Mouse (Mus musculus) midbrain, embryonic 10.5 days (tissue): Measurements from ENCODE around the gene Slc35g3. TPM values are rescaled to one million over a fixed set of nuclear protein-coding genes. Genes with fewer than 3 reads are reported as not detected.
"Not testable (repeated sequence)": the region's sequence is repeated elsewhere in the genome, so short reads cannot be mapped to it uniquely, and the experiment has no call there.

ENCODE experiments used
- DNase-seq: peaks from one replicate; pipeline ENCODE4 v3.0.0-alpha.2; 2017; ENCODE audit warnings: low spot score
- H3K27ac ChIP-seq: fragments of 300-500 bp; sonication (generic); replicated peaks from 2 replicates; pipeline ENCODE4 v1.5.1; 2016; ENCODE audit warnings: mild to moderate bottlenecking
- H3K27me3 ChIP-seq: fragments of 300-500 bp; sonication (generic); 2 replicates; pipeline ENCODE4 v1.6.1; 2016; ENCODE audit warnings: low read depth, mild to moderate bottlenecking; ENCODE audit not compliant: poor library complexity, severe bottlenecking
- H3K36me3 ChIP-seq: fragments of 300-500 bp; sonication (generic); 2 replicates; pipeline ENCODE4 v1.6.1; 2016; ENCODE audit warnings: mild to moderate bottlenecking, moderate library complexity
- H3K4me1 ChIP-seq: fragments of 300-500 bp; sonication (generic); 2 replicates; pipeline ENCODE4 v1.6.1; 2016
- H3K4me3 ChIP-seq: fragments of 300-500 bp; sonication (generic); 2 replicates; pipeline ENCODE4 v1.5.1; 2016; ENCODE audit warnings: mild to moderate bottlenecking, moderate library complexity
- H3K9me3 ChIP-seq: fragments of 300-500 bp; sonication (generic); replicated peaks from 2 replicates; pipeline ENCODE4 v1.6.1; 2016; ENCODE audit warnings: mild to moderate bottlenecking
- WGBS: fragments of 180-500 bp; shearing (Covaris S2); methylation state at CpG from one replicate; pipeline ENCODE4 v1.1.7; 2016; 5-methylcytosine and 5-hydroxymethylcytosine counted together
- polyA plus RNA-seq: library from polyadenylated mRNA; unstranded; fragments of >200 nt; fragmentation: Nextera tagmentation; extraction: Ambion mirVana; gene quantifications from 2 replicates; pipeline ENCODE4 v1.2.1, GENCODE M21; 2016

Slc35g3 gene
- polyA plus RNA-seq, 1 experiment from 2014 or later = not detected

GRCm38 (mm10) chr11:69760160-69760900 lies 1.4 kb downstream of the Slc35g3 start:
- Histone ChIP-seq H3K27me3 (no peaks in the 10 kb centered on the region), H3K9me3 (no peaks in the 10 kb centered on the region), H3K4me1 (peaks cover 54% of the 10 kb centered on the region), H3K36me3 (no peaks in the 10 kb centered on the region; the same call in 1 of the 2 replicates), H3K4me3 (peak overlapping the region; percentile 74), H3K27ac (peak overlapping the region; percentile 97)
- no peak for DNase-seq
- 81% methylated on average over 14 of the region's 14 CpGs for WGBS

- no peaks in the 10 kb centered on the region for H3K27me3 ChIP-seq
- peaks cover 61% of the 10 kb centered on the region for H3K4me1 ChIP-seq
- H3K9me3 ChIP-seq = no peaks in the 10 kb centered on the region
- peak; percentile 94 for DNase-seq
- peak overlapping the region; percentile 74 for H3K4me3 ChIP-seq
- peak overlapping the region; percentile 97 for H3K27ac ChIP-seq
- under 1% methylated on average over 37 of the region's 37 CpGs for WGBS
- H3K36me3 ChIP-seq = no peaks in the 10 kb centered on the region; the same call in 1 of the 2 replicates
Observed at GRCm38 (mm10) chr11:69758971-69759721, 2.6 kb downstream of the Slc35g3 start.

- peak within 1 kb of the TSS; percentile 74 for H3K4me3 ChIP-seq
- H3K4me1 ChIP-seq = peaks cover 61% of the 10 kb centered on the region
- under 1% methylated on average over 36 of the region's 36 CpGs for WGBS
- no peaks in the 10 kb centered on the region for H3K9me3 ChIP-seq
- peak within 1 kb of the TSS; percentile 97 for H3K27ac ChIP-seq
- H3K27me3 ChIP-seq = no peaks in the 10 kb centered on the region
- H3K36me3 ChIP-seq = no peaks in the 10 kb centered on the region; the same call in 1 of the 2 replicates
- peak; percentile 98 for DNase-seq
Observed at GRCm38 (mm10) chr11:69758478-69758970, 3.2 kb downstream of the Slc35g3 start, which contains the start of gene Polr2a. Gene Polr2a (minus strand): TSS chr11:69758637.

GRCm38 (mm10) chr11:69758090-69758456 lies 3.7 kb downstream of the Slc35g3 start:
- Histone ChIP-seq H3K27ac (peak overlapping the region; percentile 97), H3K4me1 (peaks cover 63% of the 10 kb centered on the region), H3K27me3 (no peaks in the 10 kb centered on the region), H3K4me3 (peak overlapping the region; percentile 74), H3K9me3 (no peaks in the 10 kb centered on the region), H3K36me3 (no peaks in the 10 kb centered on the region; the same call in 1 of the 2 replicates)
- under 1% methylated on average over 26 of the region's 26 CpGs for WGBS
- DNase-seq = peak; percentile 92

- no peaks in the 10 kb centered on the region for H3K9me3 ChIP-seq
- WGBS = 49% methylated on average over 9 of the region's 9 CpGs
- H3K36me3 ChIP-seq = no peaks in the 10 kb centered on the region; the same call in 1 of the 2 replicates
- H3K4me3 ChIP-seq = peak overlapping the region; percentile 74
- peak overlapping the region; percentile 97 for H3K27ac ChIP-seq
- no peak for DNase-seq
- no peaks in the 10 kb centered on the region for H3K27me3 ChIP-seq
- H3K4me1 ChIP-seq = peaks cover 68% of the 10 kb centered on the region
Observed at GRCm38 (mm10) chr11:69757303-69758089, 4.3 kb downstream of the Slc35g3 start.

- DNase-seq = no peak
- WGBS = 70% methylated on average over 3 of the region's 3 CpGs
- H3K9me3 ChIP-seq = no peaks in the 10 kb centered on the region
- H3K4me3 ChIP-seq = peak overlapping the region; percentile 74
- H3K4me1 ChIP-seq = peaks cover 50% of the 10 kb centered on the region
- peaks cover 6% of the 10 kb centered on the region; the same call in 1 of the 2 replicates for H3K36me3 ChIP-seq
- no peak overlapping the region for H3K27ac ChIP-seq
- H3K27me3 ChIP-seq = no peaks in the 10 kb centered on the region
Observed at GRCm38 (mm10) chr11:69754701-69755100, 7.1 kb downstream of the Slc35g3 start.

GRCm38 (mm10) chr11:69754233-69754632 lies 7.5 kb downstream of the Slc35g3 start:
- no peak overlapping the region for H3K4me3 ChIP-seq
- peaks cover 11% of the 10 kb centered on the region for H3K36me3 ChIP-seq
- DNase-seq = no peak
- no peak overlapping the region for H3K27ac ChIP-seq
- 88% methylated on average over 5 of the region's 5 CpGs for WGBS
- H3K4me1 ChIP-seq = peaks cover 45% of the 10 kb centered on the region
- H3K9me3 ChIP-seq = no peaks in the 10 kb centered on the region
- no peaks in the 10 kb centered on the region for H3K27me3 ChIP-seq

- H3K36me3 ChIP-seq = peaks cover 24% of the 10 kb centered on the region
- peaks cover 40% of the 10 kb centered on the region for H3K4me1 ChIP-seq
- H3K27ac ChIP-seq = no peak overlapping the region
- H3K4me3 ChIP-seq = no peak overlapping the region
- H3K9me3 ChIP-seq = no peaks in the 10 kb centered on the region
- no peaks in the 10 kb centered on the region for H3K27me3 ChIP-seq
- no peak for DNase-seq
Observed at GRCm38 (mm10) chr11:69752686-69753085, 9.1 kb downstream of the Slc35g3 start.

- no peaks in the 10 kb centered on the region for H3K27me3 ChIP-seq
- H3K36me3 ChIP-seq = peaks cover 34% of the 10 kb centered on the region
- DNase-seq = no peak
- H3K27ac ChIP-seq = no peak overlapping the region
- H3K4me1 ChIP-seq = peaks cover 30% of the 10 kb centered on the region
- no peak overlapping the region for H3K4me3 ChIP-seq
- 90% methylated on average over 3 of the region's 3 CpGs for WGBS
- H3K9me3 ChIP-seq = no peaks in the 10 kb centered on the region
Observed at GRCm38 (mm10) chr11:69751635-69752034, 10.1 kb downstream of the Slc35g3 start.

GRCm38 (mm10) chr11:69731408-69731807 lies 30.4 kb downstream of the Slc35g3 start:
- not testable (repeated sequence) for DNase-seq, H3K27ac ChIP-seq, H3K27me3 ChIP-seq, H3K9me3 ChIP-seq, H3K4me1 ChIP-seq, H3K4me3 ChIP-seq
- 96% methylated on average over 2 of the region's 3 CpGs for WGBS
- H3K36me3 ChIP-seq = peaks cover 37% of the 10 kb centered on the region

- Histone ChIP-seq H3K27ac (no peak overlapping the region), H3K9me3 (no peaks in the 10 kb centered on the region), H3K4me3 (no peak overlapping the region), H3K36me3 (peaks cover 14% of the 10 kb centered on the region), H3K4me1 (no peaks in the 10 kb centered on the region), H3K27me3 (no peaks in the 10 kb centered on the region)
- 19% methylated on average over 3 of the region's 3 CpGs for WGBS
- peak; percentile 54 for DNase-seq
Observed at GRCm38 (mm10) chr11:69729063-69729462, 32.7 kb downstream of the Slc35g3 start.

GRCm38 (mm10) chr11:69725951-69726350 lies 35.8 kb downstream of the Slc35g3 start:
- H3K27me3 ChIP-seq = no peaks in the 10 kb centered on the region
- 44% methylated on average over 5 of the region's 5 CpGs for WGBS

More at GRCm38 (mm10) chr11:69725951-69726350, 35.8 kb downstream of the Slc35g3 start:
- Histone ChIP-seq H3K36me3 (no peaks in the 10 kb centered on the region), H3K4me3 (no peak overlapping the region), H3K27ac (no peak overlapping the region), H3K9me3 (no peaks in the 10 kb centered on the region), H3K4me1 (no peaks in the 10 kb centered on the region)
- DNase-seq = no peak
